Mouse (Mus musculus): ENCODE measurements at regions not wholly inside any gene's neighbourhood (a gene's known extent, or its start where the extent isn't known, plus 50 kb on each side); places are given as distances from the start of the nearest gene placed in this dataset.

- DNase-seq: no peak
Observed at GRCm38 (mm10) chr13:60427755-60428385, 173.9 kb upstream of the Dapk1 start.

- peak; percentile 7 for DNase-seq
Observed at GRCm38 (mm10) chr13:60429148-60429547, 172.6 kb upstream of the Dapk1 start.

- DNase-seq: no peak
Observed at GRCm38 (mm10) chr13:60431412-60431811, 170.3 kb upstream of the Dapk1 start.

- DNase-seq: no peak
Observed at GRCm38 (mm10) chr13:60434221-60435210, 167.2 kb upstream of the Dapk1 start.

- DNase-seq: no peak
Observed at GRCm38 (mm10) chr13:60435333-60435732, 166.4 kb upstream of the Dapk1 start.

- no peak for DNase-seq
Observed at GRCm38 (mm10) chr13:60438177-60438576, 163.6 kb upstream of the Dapk1 start.

- no peak for DNase-seq
Observed at GRCm38 (mm10) chr13:60440586-60440985, 161.2 kb upstream of the Dapk1 start.

GRCm38 (mm10) chr13:60445164-60445563, 156.6 kb upstream of the Dapk1 start:
- no peak for DNase-seq

- no peak for DNase-seq
Observed at GRCm38 (mm10) chr13:60446926-60447325, 154.8 kb upstream of the Dapk1 start.

GRCm38 (mm10) chr13:60450721-60451506, 150.8 kb upstream of the Dapk1 start:
- no peak for DNase-seq

GRCm38 (mm10) chr13:60453821-60454483, 147.8 kb upstream of the Dapk1 start:
- DNase-seq: no peak

- DNase-seq: peak; percentile 50
Observed at GRCm38 (mm10) chr13:60455033-60455619, 146.6 kb upstream of the Dapk1 start.

- DNase-seq: no peak
Observed at GRCm38 (mm10) chr13:60455863-60456551, 145.7 kb upstream of the Dapk1 start.

- no peak for DNase-seq
Observed at GRCm38 (mm10) chr13:60457277-60457676, 144.5 kb upstream of the Dapk1 start.

- no peak for DNase-seq
Observed at GRCm38 (mm10) chr13:60459002-60459401, 142.7 kb upstream of the Dapk1 start.

- DNase-seq: no peak
Observed at GRCm38 (mm10) chr13:60466553-60467313, 135.0 kb upstream of the Dapk1 start.

GRCm38 (mm10) chr13:60467821-60468579, 133.7 kb upstream of the Dapk1 start:
- DNase-seq: peak; percentile 66

- DNase-seq: no peak
Observed at GRCm38 (mm10) chr13:60470426-60471398, 131.0 kb upstream of the Dapk1 start.

GRCm38 (mm10) chr13:60471602-60472001, 130.1 kb upstream of the Dapk1 start:
- DNase-seq: no peak

All from lung, postnatal 14 days (tissue).